Mouse (Mus musculus) forebrain, embryonic 12.5 days (tissue): ENCODE results near the gene Ptprg. TPM values are rescaled to one million over a fixed set of nuclear protein-coding genes. Genes with fewer than 3 reads are reported as not detected.

Source experiments
- ATAC-seq: fragments of 200-750 bp; cut with Nextera tagmentation; 2 replicates; pipeline ENCODE4 v1.8.0; 2017; ENCODE audit warnings: moderate TSS enrichment; ENCODE audit not compliant: low FRiP score
- H3K27ac ChIP-seq: fragments of 300-500 bp; sonication (generic); 2 replicates; pipeline ENCODE4 v1.5.1; 2016; ENCODE audit warnings: mild to moderate bottlenecking
- H3K27me3 ChIP-seq: fragments of 300-500 bp; sonication (generic); 2 replicates; pipeline ENCODE4 v1.6.1; 2016; ENCODE audit warnings: mild to moderate bottlenecking
- H3K36me3 ChIP-seq: fragments of 300-500 bp; sonication (generic); replicated peaks from 2 replicates; pipeline ENCODE4 v1.6.1; 2016; ENCODE audit warnings: mild to moderate bottlenecking
- H3K4me1 ChIP-seq: fragments of 300-500 bp; sonication (generic); 2 replicates; pipeline ENCODE4 v1.6.1; 2016
- H3K4me2 ChIP-seq: fragments of 300-500 bp; sonication (generic); 2 replicates; pipeline ENCODE4 v1.6.1; 2016; ENCODE audit warnings: mild to moderate bottlenecking, moderate library complexity
- H3K4me3 ChIP-seq: fragments of 300-500 bp; sonication (generic); replicated peaks from 2 replicates; pipeline ENCODE4 v1.5.1; 2016; ENCODE audit warnings: mild to moderate bottlenecking
- H3K9ac ChIP-seq: fragments of 300-500 bp; sonication (generic); 2 replicates; pipeline ENCODE4 v1.6.1; 2016; ENCODE audit warnings: mild to moderate bottlenecking
- H3K9me3 ChIP-seq: fragments of 300-500 bp; sonication (generic); 2 replicates; pipeline ENCODE4 v1.6.1; 2016
- WGBS: fragments of 180-500 bp; shearing (Covaris S2); methylation state at CpG from one replicate; pipeline ENCODE4 v1.1.7; 2016; 5-methylcytosine and 5-hydroxymethylcytosine counted together
- polyA plus RNA-seq: library from polyadenylated mRNA; unstranded; fragments of >200 nt; fragmentation: Nextera tagmentation; extraction: Ambion mirVana; gene quantifications from 2 replicates; pipeline ENCODE4 v1.2.1, GENCODE M21; 2016

Gene Ptprg
- polyA plus RNA-seq, 1 experiment from 2014 or later = 44.9 TPM

GRCm38 (mm10) chr14:11701516-11702249, 148.4 kb downstream of the Ptprg start:
- H3K4me1 ChIP-seq = peaks cover 13% of the 10 kb centered on the region
- no peak overlapping the region for H3K4me2 ChIP-seq
- ATAC-seq = no peak
- H3K4me3 ChIP-seq = no peak overlapping the region
- WGBS = 84% methylated on average over 9 of the region's 9 CpGs
- H3K36me3 ChIP-seq = no peaks in the 10 kb centered on the region
- no peaks in the 10 kb centered on the region for H3K27me3 ChIP-seq
- no peaks in the 10 kb centered on the region for H3K9me3 ChIP-seq
- H3K9ac ChIP-seq = no peak overlapping the region
- H3K27ac ChIP-seq = no peak overlapping the region

GRCm38 (mm10) chr14:11702770-11703477, 149.6 kb downstream of the Ptprg start:
- Histone ChIP-seq H3K4me2 (no peak overlapping the region), H3K27ac (no peak overlapping the region), H3K9me3 (no peaks in the 10 kb centered on the region), H3K4me1 (peaks cover 13% of the 10 kb centered on the region), H3K4me3 (no peak overlapping the region), H3K27me3 (no peaks in the 10 kb centered on the region), H3K36me3 (no peaks in the 10 kb centered on the region), H3K9ac (no peak overlapping the region)
- ATAC-seq = no peak
- WGBS = 74% methylated on average over 11 of the region's 11 CpGs

- Histone ChIP-seq H3K9ac (no peak overlapping the region), H3K27me3 (no peaks in the 10 kb centered on the region), H3K9me3 (no peaks in the 10 kb centered on the region), H3K4me1 (peaks cover 25% of the 10 kb centered on the region), H3K27ac (no peak overlapping the region), H3K4me3 (no peak overlapping the region), H3K4me2 (no peak overlapping the region), H3K36me3 (no peaks in the 10 kb centered on the region)
- WGBS = 25% methylated on average over 2 of the region's 2 CpGs
- ATAC-seq = no peak
Observed at GRCm38 (mm10) chr14:11704871-11705270, 151.5 kb downstream of the Ptprg start.

- no peak overlapping the region for H3K4me2 ChIP-seq
- 47% methylated on average over 2 of the region's 2 CpGs for WGBS
Observed at GRCm38 (mm10) chr14:11709352-11709751, 156.0 kb downstream of the Ptprg start.

GRCm38 (mm10) chr14:11709798-11710197, 156.5 kb downstream of the Ptprg start:
- peak; percentile 54; the same call in 1 of the 2 replicates for ATAC-seq
- no peak overlapping the region for H3K9ac ChIP-seq
- no peak overlapping the region for H3K4me2 ChIP-seq
- H3K4me1 ChIP-seq = peaks cover 17% of the 10 kb centered on the region
- no peak overlapping the region for H3K27ac ChIP-seq
- no peak overlapping the region for H3K4me3 ChIP-seq
- H3K27me3 ChIP-seq = no peaks in the 10 kb centered on the region
- H3K36me3 ChIP-seq = no peaks in the 10 kb centered on the region
- H3K9me3 ChIP-seq = no peaks in the 10 kb centered on the region
- 30% methylated on average over 8 of the region's 8 CpGs for WGBS

More at GRCm38 (mm10) chr14:11709352-11709751, 156.0 kb downstream of the Ptprg start:
- no peaks in the 10 kb centered on the region for H3K36me3 ChIP-seq
- no peak overlapping the region for H3K9ac ChIP-seq
- H3K9me3 ChIP-seq = no peaks in the 10 kb centered on the region
- no peak for ATAC-seq
- H3K27me3 ChIP-seq = no peaks in the 10 kb centered on the region
- peaks cover 20% of the 10 kb centered on the region for H3K4me1 ChIP-seq
- H3K27ac ChIP-seq = no peak overlapping the region
- H3K4me3 ChIP-seq = no peak overlapping the region

- Histone ChIP-seq H3K27me3 (no peaks in the 10 kb centered on the region), H3K4me1 (peaks cover 12% of the 10 kb centered on the region), H3K36me3 (no peaks in the 10 kb centered on the region), H3K4me2 (no peak overlapping the region), H3K9ac (no peak overlapping the region), H3K27ac (no peak overlapping the region), H3K4me3 (no peak overlapping the region), H3K9me3 (no peaks in the 10 kb centered on the region)
- WGBS = 92% methylated on average over 9 of the region's 9 CpGs
- ATAC-seq = no peak
Observed at GRCm38 (mm10) chr14:11710410-11711122, 157.2 kb downstream of the Ptprg start.

GRCm38 (mm10) chr14:11712146-11712545, 158.8 kb downstream of the Ptprg start:
- no peak overlapping the region for H3K4me2 ChIP-seq
- H3K9me3 ChIP-seq = no peaks in the 10 kb centered on the region
- H3K36me3 ChIP-seq = no peaks in the 10 kb centered on the region
- H3K27me3 ChIP-seq = no peaks in the 10 kb centered on the region
- 96% methylated on average over 6 of the region's 6 CpGs for WGBS
- no peak for ATAC-seq
- H3K4me3 ChIP-seq = no peak overlapping the region
- H3K4me1 ChIP-seq = peaks cover 17% of the 10 kb centered on the region
- no peak overlapping the region for H3K27ac ChIP-seq
- H3K9ac ChIP-seq = no peak overlapping the region

GRCm38 (mm10) chr14:11716230-11716629, 162.9 kb downstream of the Ptprg start:
- no peaks in the 10 kb centered on the region for H3K27me3 ChIP-seq
- H3K9me3 ChIP-seq = no peaks in the 10 kb centered on the region
- ATAC-seq = no peak
- no peak overlapping the region for H3K9ac ChIP-seq
- no peak overlapping the region for H3K27ac ChIP-seq
- H3K36me3 ChIP-seq = no peaks in the 10 kb centered on the region
- no peak overlapping the region for H3K4me2 ChIP-seq
- 50% methylated on average over 3 of the region's 3 CpGs for WGBS
- no peak overlapping the region for H3K4me3 ChIP-seq
- peaks cover 18% of the 10 kb centered on the region for H3K4me1 ChIP-seq

GRCm38 (mm10) chr14:11718201-11718600, 164.9 kb downstream of the Ptprg start:
- Histone ChIP-seq H3K9ac (no peak overlapping the region), H3K27ac (no peak overlapping the region), H3K4me3 (no peak overlapping the region), H3K36me3 (no peaks in the 10 kb centered on the region), H3K27me3 (no peaks in the 10 kb centered on the region), H3K9me3 (no peaks in the 10 kb centered on the region), H3K4me2 (no peak overlapping the region), H3K4me1 (peaks cover 26% of the 10 kb centered on the region)
- WGBS = 83% methylated on average over 4 of the region's 4 CpGs
- no peak for ATAC-seq

- H3K36me3 ChIP-seq = no peaks in the 10 kb centered on the region
- H3K4me2 ChIP-seq = no peak overlapping the region
- 29% methylated on average over 7 of the region's 7 CpGs for WGBS
- H3K27ac ChIP-seq = no peak overlapping the region
- H3K27me3 ChIP-seq = no peaks in the 10 kb centered on the region
- no peak overlapping the region for H3K9ac ChIP-seq
- H3K4me3 ChIP-seq = no peak overlapping the region
- H3K9me3 ChIP-seq = no peaks in the 10 kb centered on the region
- ATAC-seq = no peak
- H3K4me1 ChIP-seq = peaks cover 26% of the 10 kb centered on the region
Observed at GRCm38 (mm10) chr14:11719259-11719658, 165.9 kb downstream of the Ptprg start.

GRCm38 (mm10) chr14:11722101-11722500, 168.8 kb downstream of the Ptprg start:
- WGBS = 16% methylated on average over 5 of the region's 5 CpGs
- no peaks in the 10 kb centered on the region for H3K27me3 ChIP-seq
- no peak overlapping the region for H3K4me3 ChIP-seq
- H3K9ac ChIP-seq = no peak overlapping the region
- no peaks in the 10 kb centered on the region for H3K9me3 ChIP-seq
- no peak overlapping the region for H3K27ac ChIP-seq
- no peak for ATAC-seq
- H3K4me1 ChIP-seq = peaks cover 22% of the 10 kb centered on the region
- no peak overlapping the region for H3K4me2 ChIP-seq
- H3K36me3 ChIP-seq = no peaks in the 10 kb centered on the region

GRCm38 (mm10) chr14:11723876-11724275, 170.5 kb downstream of the Ptprg start:
- no peak overlapping the region for H3K9ac ChIP-seq

More at GRCm38 (mm10) chr14:11723876-11724275, 170.5 kb downstream of the Ptprg start:
- ATAC-seq = no peak
- Histone ChIP-seq H3K27me3 (no peaks in the 10 kb centered on the region), H3K4me2 (no peak overlapping the region), H3K4me1 (peaks cover 22% of the 10 kb centered on the region), H3K4me3 (no peak overlapping the region), H3K27ac (no peak overlapping the region), H3K9me3 (no peaks in the 10 kb centered on the region), H3K36me3 (no peaks in the 10 kb centered on the region)
- 93% methylated on average over 7 of the region's 7 CpGs for WGBS
